Mouse (Mus musculus) spleen, postnatal 10 days (tissue): Measurements from ENCODE around the gene Mtch1.

Experiments used
- DNase-seq, 2 experiments: peaks; one replicate each; pipeline ENCODE4 v3.0.0; 2021 to 2022; ENCODE audit warnings: low spot score in 2 of 2

The Mtch1 gene

DNA sequence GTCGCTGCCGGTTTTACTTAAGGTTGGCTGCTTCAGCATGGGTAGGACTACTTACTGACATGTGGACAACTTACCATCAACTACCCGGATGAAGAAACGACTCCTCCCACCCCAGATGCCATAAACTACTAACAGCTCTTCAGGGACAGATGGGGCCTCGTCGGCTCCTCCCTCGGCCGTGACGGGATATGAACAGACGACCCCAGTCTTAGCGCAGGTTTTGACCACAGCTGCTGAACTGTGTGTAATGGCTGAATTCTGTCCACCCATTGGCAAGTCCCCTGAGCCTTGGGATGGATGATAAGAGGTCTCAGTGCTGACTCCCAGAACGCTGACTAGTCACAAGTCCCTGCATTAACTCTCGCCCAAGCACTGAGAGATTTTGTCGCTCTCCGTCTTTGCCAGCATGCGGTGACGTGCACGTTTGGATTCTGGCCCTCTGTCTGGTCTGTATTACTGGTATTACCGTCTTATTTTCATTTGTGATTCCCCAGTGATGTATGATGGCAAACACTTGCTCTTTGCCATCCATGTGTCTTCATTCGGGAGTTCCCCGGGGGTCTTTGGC, 37.6 kb downstream of the Mtch1 start:
- DNase-seq = no peak

- peak in 1 of 2 experiments; percentile 35 for DNase-seq
These were observed 41.9 kb downstream of the Mtch1 start for GRCm38 (mm10) chr17:29305871-29306270.

GRCm38 (mm10) chr17:29305058-29305806, 42.5 kb downstream of the Mtch1 start:
- peak in 1 of 2 experiments; percentile 38 for DNase-seq

- DNase-seq = peak in 1 of 2 experiments; percentile 52
These were observed 43.2 kb downstream of the Mtch1 start for GRCm38 (mm10) chr17:29304376-29305057.

- peak in 1 of 2 experiments; percentile 40 for DNase-seq
These were observed 43.9 kb downstream of the Mtch1 start for GRCm38 (mm10) chr17:29303856-29304255.

DNA sequence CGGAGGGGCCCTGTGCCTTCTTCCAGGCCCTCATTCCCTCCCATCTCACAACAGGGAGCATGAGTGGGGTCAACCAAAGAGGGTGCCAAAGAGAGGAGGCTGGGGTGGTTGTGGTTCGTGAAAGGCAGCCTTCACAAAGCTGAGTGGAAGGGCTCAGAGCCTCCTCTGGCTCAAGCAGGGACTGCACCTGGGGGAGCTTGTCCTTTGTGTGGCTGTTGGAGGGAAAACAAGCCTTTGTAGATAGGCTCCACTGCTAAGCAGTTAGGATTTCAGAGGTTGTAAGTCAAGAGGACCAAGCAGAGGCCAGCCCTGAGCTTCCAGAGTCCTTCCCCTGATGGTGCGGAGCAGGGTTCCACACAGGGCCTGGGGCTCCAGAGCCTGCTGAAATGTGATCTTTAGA, 44.6 kb downstream of the Mtch1 start:
- peak in 1 of 2 experiments; percentile 67 for DNase-seq

- DNase-seq = no peak
These were observed 45.6 kb downstream of the Mtch1 start for GRCm38 (mm10) chr17:29302149-29302548.

DNA sequence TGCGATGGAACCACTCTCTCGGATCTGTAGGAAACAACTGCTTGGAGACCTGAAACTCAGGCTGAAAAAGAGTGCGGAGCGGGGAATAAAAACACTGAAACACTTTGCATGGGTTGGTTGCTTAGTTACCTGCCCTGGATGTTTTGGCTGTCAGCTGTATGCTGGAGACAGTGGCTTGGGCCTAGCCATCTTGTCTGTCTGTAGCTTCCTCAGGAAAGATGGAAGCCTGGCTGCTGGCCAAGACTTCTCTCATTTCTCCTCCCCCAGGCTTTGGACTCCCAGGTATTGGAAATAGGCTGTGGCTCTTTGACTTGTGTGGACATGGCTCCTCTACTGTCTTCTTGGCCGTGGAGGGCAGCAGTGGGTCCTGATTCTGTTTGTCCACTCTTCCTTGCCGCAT, 46.3 kb downstream of the Mtch1 start:
- no peak for DNase-seq

- no peak for DNase-seq
These were observed 46.8 kb downstream of the Mtch1 start for GRCm38 (mm10) chr17:29300926-29301325.

GRCm38 (mm10) chr17:29299282-29299681, 48.5 kb downstream of the Mtch1 start:
- no peak for DNase-seq

DNA sequence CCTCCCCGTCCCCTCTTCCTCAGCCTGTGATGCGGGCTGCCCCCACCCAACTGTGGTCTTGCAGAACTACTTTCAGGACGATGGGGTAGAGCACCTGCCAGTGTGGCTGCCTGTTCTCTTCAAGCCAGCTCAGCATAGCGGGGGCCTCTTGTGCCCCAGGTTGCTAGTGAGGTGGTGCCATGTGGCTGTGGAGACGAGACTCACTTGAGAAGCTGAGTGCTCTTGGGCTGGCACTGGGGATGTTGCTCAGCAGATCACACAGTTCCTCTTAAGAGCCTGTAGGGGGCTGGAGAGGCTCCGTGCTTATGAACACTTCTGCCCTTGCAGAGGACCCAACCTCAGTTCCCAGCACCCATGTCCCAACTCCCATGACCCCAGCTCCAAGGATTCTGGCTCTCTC, 49.9 kb downstream of the Mtch1 start:
- DNase-seq = no peak

- no peak for DNase-seq
These were observed 50.4 kb downstream of the Mtch1 start for GRCm38 (mm10) chr17:29297321-29297720.

- no peak for DNase-seq
These were observed 51.9 kb downstream of the Mtch1 start for GRCm38 (mm10) chr17:29295835-29296234.

DNA sequence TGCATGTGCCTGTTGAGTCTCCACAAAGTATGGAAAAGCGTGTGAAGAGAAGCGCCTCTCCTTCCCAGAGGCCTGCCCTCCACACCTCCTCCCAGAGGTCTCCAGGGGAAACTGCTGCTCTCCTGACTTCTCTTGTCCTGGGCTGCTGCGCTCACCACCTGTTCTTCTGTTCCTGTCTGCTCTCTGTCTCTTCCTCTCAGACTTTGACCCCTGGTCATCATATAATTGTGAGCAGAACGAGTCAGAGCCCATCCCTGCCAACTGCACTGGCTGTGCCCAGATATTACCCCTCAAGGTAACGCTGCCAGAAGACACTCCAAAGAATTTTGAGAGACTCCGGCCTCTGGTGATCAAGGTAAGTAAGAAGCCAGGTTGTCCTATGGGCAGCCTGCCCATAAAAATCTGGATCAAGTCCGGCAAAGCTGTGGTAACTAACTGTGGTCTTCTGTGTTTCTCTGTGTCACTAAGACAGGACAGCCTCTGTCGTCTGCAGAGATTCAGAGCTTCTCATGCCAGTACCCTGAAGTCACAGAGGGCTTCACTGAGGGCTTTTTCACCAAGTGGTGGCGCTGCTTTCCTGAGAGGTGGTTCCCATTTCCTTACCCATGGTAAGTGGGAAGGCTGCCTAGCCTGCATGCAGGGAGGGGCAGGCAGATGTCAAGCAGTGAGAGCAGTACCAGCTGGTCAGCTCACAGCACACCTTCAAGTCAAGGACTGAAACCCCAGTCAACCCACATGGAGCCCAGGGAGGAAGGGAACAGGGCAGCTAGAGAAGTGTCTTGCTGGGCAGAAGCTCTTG, 53.7 kb downstream of the Mtch1 start:
- no peak for DNase-seq

GRCm38 (mm10) chr17:29292996-29293395, 54.7 kb downstream of the Mtch1 start:
- no peak for DNase-seq

DNA sequence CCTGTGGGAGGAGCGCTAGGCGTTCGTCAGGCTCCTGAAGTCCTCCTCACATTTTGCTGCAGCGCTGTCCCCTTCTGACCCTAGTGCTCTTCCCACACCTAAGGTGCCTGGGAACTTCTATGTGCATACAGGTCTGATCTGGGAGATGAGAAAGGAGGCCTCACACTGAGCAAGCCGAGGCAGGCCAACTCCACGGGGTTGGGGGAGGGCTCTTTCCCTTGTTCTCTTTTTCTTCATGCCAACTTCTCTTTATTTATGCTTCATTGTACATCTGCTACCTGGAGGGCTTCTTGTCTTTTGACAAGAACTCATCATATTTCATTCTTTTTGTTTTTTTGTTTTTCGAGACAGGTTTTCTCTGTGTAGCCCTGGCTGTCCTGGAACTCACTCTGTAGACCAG, 55.9 kb downstream of the Mtch1 start:
- no peak for DNase-seq

- DNase-seq = no peak
These were observed 65.3 kb downstream of the Mtch1 start for GRCm38 (mm10) chr17:29282216-29282952.
